Mouse (Mus musculus) lung, adult 2 months (tissue): ENCODE data around the gene Pax8.

Experiments used
- CTCF ChIP-seq: fragments of 200-500 bp; IDR thresholded peaks from 2 replicates; pipeline ENCODE4 v1.5.1; 2011; ENCODE audit warnings: mild to moderate bottlenecking, low read length, control low read depth; ENCODE audit not compliant: insufficient read depth
- POLR2A ChIP-seq: fragments of 200-500 bp; IDR thresholded peaks from 2 replicates; pipeline ENCODE4 v1.6.1; 2011; ENCODE audit warnings: low read depth, mild to moderate bottlenecking, control low read depth, low read length, borderline replicate concordance; ENCODE audit errors: extremely low read depth

DNA sequence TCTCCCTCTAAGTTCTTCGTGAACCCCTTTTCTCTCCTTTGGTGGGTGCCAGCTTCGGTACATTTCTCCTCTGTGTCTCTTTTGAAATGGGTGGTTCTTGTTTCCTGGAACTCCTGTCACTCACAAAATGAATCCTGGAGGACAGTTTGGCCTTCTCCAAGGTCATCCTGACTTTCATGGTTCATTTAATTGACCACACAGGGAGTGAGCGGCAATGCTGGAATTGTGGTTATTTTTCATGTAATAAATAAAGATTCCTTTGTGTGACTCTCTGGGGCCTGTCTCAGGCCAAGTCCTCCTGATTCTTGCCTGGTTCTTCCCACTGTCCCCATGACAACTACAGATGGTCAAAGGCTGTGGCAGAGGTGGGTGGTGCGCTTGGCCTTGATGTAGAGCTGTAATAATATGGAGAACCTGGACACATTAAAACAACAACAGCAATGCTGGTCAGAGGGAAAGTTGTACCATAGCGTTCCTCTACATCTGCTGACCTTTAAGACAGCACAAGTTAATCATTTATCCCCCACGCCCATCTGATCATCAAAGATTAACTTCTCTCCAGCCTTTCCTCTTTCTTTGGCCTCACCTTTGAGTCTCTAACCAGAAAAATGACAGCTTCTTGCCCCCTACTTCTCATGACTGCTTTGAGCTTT is 54.1 kb downstream of the Pax8 start:
- TF ChIP-seq POLR2A (no peak), CTCF (no peak)
